Mouse (Mus musculus): Measurements from ENCODE around the gene M6pr.
"Not testable (repeated sequence)": the region's sequence is repeated elsewhere in the genome, so short reads cannot be mapped to it uniquely, and the experiment has no call there.

Gene M6pr

DNA sequence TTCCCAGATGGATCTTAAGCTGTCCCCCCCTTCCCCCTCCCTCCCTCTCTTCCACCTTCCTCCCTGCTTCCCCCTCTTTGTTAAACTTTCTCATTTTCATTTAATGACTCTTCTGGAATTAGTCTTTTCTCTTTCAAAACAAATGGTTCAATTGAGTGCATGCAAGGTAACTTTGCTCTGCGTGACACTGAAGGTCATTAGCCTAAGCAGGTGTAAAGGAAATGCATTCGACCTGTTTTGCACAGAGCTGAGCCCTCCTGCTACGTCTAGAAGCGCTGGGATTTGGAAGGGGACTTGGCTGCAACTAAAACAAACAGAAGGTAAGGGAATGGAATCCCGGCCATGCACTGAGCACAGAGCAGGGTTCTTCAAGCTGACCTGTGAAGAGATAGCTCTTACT lies 33.6 kb downstream of the M6pr start:
- DNase-seq (ENCODE audit: low spot score) = no peak

- no peak for DNase-seq (ENCODE audit: low spot score)
Measured at GRCm38 (mm10) chr6:122343719-122344118, 35.2 kb downstream of the M6pr start.

DNA sequence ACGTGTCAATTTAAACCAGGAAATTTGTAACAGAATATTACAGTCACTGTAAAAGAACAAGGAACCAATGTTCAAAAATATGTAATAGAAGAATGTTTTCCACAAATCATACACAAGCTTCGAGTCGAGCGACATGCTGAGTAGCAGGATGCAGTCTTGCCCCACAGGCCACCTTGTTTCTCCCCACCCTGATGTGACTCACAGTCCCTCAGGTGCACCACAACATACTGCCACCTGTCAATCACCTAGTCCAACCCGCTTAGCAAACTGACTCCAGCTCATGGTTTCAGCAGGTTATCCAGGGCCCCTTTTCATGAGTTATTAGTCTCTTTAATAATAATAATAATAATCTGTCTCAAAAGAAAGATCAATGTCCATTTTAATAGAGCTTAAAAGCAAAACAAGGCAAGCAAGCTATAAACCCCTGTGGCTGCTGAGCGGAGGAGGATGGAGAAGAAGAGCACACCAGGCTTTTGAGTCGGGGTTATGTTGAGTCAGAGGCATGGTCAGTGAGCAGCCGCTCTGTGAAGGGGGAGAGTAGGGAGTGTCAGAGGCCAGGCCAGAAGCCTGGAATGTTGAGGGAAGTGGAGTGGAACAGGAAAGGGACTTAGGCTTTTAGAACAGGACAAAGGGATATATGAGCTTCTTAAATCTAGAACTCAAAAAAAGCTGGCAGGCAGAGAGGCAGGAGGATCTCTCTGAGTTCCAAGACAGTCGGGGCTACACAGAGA lies 36.0 kb downstream of the M6pr start:
- DNase-seq (ENCODE audit: low spot score) = no peak

DNA sequence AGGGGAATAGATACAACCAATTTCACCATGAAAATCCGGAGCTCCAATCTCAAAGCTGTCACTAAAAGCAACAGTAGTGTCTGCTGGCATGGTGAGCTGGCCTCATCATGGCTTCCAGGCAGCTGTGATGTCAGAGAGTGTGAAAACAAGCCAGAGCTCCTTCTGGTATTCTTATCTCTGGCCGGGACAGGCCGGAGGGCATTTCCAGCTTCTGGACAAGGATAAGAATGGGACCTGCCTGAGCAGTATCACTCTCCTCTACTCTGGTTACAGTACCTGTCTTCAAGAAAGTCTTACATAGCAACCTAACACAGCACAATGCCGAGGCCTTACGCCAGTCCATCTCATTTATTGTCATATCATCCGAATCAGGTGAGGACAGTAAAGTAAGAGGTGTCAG lies 37.2 kb downstream of the M6pr start:
- DNase-seq (ENCODE audit: low spot score) = no peak

GRCm38 (mm10) chr6:122346399-122346798 lies 37.9 kb downstream of the M6pr start:
- no peak for DNase-seq (ENCODE audit: low spot score)

DNA sequence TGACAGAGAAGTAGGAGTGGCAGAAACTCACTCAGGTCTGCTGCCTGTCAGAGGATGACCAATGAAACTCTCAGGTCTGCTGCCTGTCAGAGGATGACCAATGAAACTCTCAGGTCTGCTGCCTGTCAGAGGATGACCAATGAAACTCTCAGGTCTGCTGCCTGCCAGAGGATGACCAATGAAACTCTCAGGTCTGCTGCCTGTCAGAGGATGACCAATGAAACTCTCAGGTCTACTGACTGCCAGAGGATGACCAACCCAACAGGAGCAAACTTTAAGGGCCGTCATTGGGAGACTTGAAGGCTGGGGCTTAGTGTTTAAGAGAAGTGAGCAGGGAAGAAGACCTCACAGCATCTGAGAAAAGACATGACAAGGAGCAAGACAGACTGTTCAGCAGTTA lies 38.8 kb downstream of the M6pr start:
- not testable (repeated sequence) for DNase-seq (ENCODE audit: low spot score)

GRCm38 (mm10) chr6:122355909-122356308 lies 47.4 kb downstream of the M6pr start:
- no peak for DNase-seq (ENCODE audit: low spot score)

DNA sequence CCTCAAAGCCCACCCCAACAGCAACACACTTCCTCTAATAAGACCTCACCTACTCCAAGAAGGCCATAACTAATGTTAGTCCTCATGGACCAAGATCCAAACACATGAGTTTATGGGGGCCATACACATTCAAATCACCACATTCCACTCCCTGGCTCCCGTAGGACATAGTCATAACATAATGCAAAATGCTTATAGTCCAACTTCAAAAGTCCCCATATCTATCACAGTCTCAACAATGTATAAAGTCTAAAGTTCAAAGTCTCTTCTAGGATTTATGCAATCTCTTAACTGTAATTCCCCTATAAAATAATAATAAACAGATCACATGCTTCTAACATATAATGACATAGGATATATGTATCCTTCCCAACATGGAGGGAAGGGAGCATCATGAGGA lies 48.6 kb downstream of the M6pr start:
- DNase-seq (ENCODE audit: low spot score) = no peak

GRCm38 (mm10) chr6:122365706-122366105 lies 57.2 kb downstream of the M6pr start:
- DNase-seq (ENCODE audit: low spot score) = no peak

DNA sequence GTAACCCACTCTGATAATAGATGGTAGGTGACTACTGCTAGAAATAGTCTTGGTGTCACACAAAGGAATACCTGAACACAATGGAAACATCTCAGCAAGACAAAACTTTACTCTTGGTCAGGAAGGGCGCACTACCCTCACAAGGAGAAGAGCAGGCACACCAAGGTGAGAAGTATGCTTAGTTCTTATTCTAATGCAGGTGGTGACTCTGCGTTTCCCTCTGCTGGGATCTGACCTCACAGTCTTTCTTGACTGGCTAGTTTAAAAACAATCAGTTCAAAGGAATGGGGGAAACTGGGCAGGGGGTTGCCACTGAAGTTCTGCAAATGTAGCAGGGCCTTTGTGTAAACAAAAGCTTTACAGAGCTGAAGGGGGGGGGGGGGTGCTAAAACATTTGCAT lies 57.8 kb downstream of the M6pr start:
- DNase-seq (ENCODE audit: low spot score) = no peak

- no peak for DNase-seq (ENCODE audit: low spot score)
Measured at GRCm38 (mm10) chr6:122366976-122367375, 58.5 kb downstream of the M6pr start.
